Mouse (Mus musculus) cerebellum, adult 2 months (tissue): ENCODE data around the gene Aff3. TPM values are rescaled to one million over a fixed set of nuclear protein-coding genes. Genes with fewer than 3 reads are reported as not detected.

Experiments
- DNase-seq, 2 experiments: peaks; one replicate each; pipeline ENCODE4 v3.0.0; 2021
- H3K27ac ChIP-seq: fragments of 200-500 bp; 2 replicates; pipeline ENCODE4 v1.5.1; 2012; ENCODE audit warnings: low read length, control low read depth, inconsistent platforms; ENCODE audit not compliant: insufficient read depth
- H3K27me3 ChIP-seq: fragments of 200-500 bp; 2 replicates; pipeline ENCODE4 v1.6.1; 2012; ENCODE audit warnings: inconsistent platforms, mild to moderate bottlenecking, low read length, moderate library complexity; ENCODE audit not compliant: control insufficient read depth, insufficient read depth
- H3K4me1 ChIP-seq: fragments of 200-500 bp; 2 replicates; pipeline ENCODE4 v1.6.1; 2011; ENCODE audit warnings: low read length; ENCODE audit not compliant: control insufficient read depth, insufficient read depth
- H3K4me3 ChIP-seq: fragments of 200-500 bp; replicated peaks from 2 replicates; pipeline ENCODE3; 2011; ENCODE audit warnings: mild to moderate bottlenecking, low read depth, low read length, control low read depth; ENCODE audit not compliant: insufficient read depth
- CTCF ChIP-seq: fragments of 200-500 bp; IDR thresholded peaks from 2 replicates; pipeline ENCODE4 v1.5.1; 2011; ENCODE audit warnings: low read depth, mild to moderate bottlenecking, control low read depth, low read length, moderate library complexity, borderline replicate concordance; ENCODE audit not compliant: insufficient read depth
- POLR2A ChIP-seq: fragments of 200-500 bp; IDR thresholded peaks from 2 replicates; pipeline ENCODE4 v1.6.1; 2011; ENCODE audit warnings: low read length, control low read depth, borderline replicate concordance; ENCODE audit not compliant: insufficient read depth
- WGBS: fragments of 180-500 bp; shearing (Covaris S2); methylation state at CpG from one replicate; pipeline ENCODE4 v1.1.7; 2018; 5-methylcytosine and 5-hydroxymethylcytosine counted together
- polyA plus RNA-seq: library from polyadenylated mRNA; depleted of rRNA; stranded (reverse); fragments of >200 nt; gene quantifications from 2 replicates; pipeline ENCODE4 v1.2.3, GENCODE M21; 2012

Gene Aff3
- polyA plus RNA-seq, 1 experiment, result 19.8 TPM

DNA sequence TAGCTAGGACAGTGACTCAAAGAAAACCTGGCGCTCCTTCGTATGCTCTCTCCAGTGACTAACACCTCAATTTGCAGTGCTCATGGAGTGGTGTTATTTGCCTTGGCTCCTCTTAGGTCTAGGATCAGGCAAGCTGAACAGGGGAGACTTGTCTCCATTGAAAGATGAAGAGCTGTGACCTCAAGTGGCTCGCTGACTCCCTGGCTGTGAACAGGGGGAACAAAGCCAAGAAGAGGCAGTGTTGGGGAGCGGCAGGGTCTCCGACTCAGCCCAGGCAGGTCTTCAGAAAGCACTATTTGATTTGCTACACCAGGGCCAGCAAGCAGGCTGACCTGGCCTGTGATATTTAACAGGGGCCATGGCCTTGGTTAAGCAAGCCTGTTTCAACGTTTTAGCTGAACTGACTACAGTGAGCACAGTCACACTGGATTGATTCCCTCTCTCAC lies 423.5 kb downstream of the Aff3 start:
- H3K4me1 ChIP-seq, result peaks cover 10% of the 10 kb centered on the region
- 79% methylated on average over 6 of the region's 6 CpGs for WGBS
- no peak overlapping the region for H3K4me3 ChIP-seq
- TF ChIP-seq POLR2A (no peak), CTCF (no peak)
- H3K27ac ChIP-seq, result no peak overlapping the region
- DNase-seq, result peak in 1 of 2 experiments; percentile 9
- no peaks in the 10 kb centered on the region for H3K27me3 ChIP-seq

DNA sequence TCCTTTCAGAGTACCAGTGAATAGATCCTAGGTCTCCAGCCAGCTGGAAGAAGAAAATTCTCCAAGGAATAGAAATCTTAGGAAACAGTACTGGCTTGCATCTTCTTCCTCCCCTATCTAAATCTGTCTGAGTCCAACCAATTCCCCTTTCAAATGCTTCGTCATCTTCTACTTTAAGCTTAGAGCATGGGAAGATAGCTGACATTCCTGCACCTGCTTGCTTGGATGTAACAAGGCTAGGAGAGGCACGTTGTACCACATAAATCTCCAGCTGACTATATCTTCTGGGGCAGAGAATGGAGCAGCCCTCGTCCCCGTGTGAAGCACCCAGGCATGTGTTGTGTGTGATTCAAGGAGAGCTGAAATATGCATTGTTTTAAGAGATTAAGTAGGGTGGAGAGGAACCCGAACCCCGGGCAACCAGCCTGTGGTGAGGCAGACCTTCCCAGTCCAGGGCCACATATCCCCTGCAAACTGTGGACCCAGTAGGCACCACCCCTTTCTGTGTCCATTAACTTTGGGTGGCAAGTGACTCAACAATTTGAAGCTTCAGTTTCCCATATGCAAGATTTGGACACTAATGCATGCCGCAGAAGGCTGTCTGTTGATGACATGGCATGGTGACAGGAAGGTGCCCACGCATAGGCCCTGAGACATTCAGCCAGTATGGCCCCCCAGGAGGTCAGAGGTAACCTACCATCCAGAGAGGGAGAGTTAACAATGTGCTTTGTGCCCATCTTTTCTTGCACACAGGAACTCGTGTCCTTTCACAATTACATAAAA lies 424.1 kb downstream of the Aff3 start:
- Histone ChIP-seq H3K27ac (no peak overlapping the region), H3K27me3 (no peaks in the 10 kb centered on the region), H3K4me3 (no peak overlapping the region), H3K4me1 (peaks cover 10% of the 10 kb centered on the region)
- TF ChIP-seq CTCF (no peak), POLR2A (no peak)
- no peak for DNase-seq
- WGBS, result 74% methylated on average over 9 of the region's 9 CpGs

DNA sequence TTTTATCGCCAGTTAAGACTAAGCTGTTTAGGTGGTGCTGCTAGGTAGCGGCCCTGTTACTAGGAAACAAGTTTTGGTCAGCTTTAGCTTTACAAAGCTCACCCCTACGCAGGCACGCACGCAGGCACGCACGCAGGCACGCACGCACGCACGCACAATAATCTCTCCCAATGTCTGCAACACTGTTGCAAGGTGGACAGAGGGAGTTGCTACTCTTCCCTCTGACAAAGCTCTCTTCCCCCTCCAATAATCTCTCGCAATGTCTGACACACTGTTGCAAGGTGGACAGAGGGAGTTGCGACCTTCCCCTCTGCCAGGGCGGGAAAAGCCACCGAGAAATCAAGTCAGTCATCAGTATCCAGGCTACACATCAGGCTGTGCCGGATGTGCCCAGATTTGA lies 425.2 kb downstream of the Aff3 start:
- Histone ChIP-seq H3K4me1 (peaks cover 10% of the 10 kb centered on the region), H3K4me3 (no peak overlapping the region), H3K27me3 (no peaks in the 10 kb centered on the region), H3K27ac (no peak overlapping the region)
- WGBS, result 94% methylated on average over 16 of the region's 16 CpGs
- no peak for TF ChIP-seq CTCF
- no peak for TF ChIP-seq POLR2A
- no peak for DNase-seq

DNA sequence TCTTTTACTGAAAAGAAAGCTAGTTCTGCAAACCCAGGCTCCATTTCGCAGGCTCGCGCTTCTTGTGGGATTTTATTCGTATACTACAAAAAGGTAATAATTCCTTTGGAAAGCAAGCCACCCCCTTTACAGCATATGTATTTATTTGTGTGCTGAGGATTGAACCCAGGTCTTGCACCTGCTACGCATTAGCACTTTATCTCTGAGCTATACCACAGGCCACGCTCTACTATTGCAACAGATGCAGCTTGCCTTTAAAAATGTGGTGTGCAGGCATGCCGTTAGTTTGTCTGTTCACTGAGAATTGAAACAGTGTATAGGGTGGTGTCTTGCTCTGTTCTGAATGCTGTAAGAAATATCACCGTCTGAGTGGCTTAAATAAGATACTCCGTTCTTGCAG lies 426.9 kb downstream of the Aff3 start:
- no peak for DNase-seq
- Histone ChIP-seq H3K4me1 (peaks cover 10% of the 10 kb centered on the region), H3K27me3 (no peaks in the 10 kb centered on the region), H3K27ac (no peak overlapping the region), H3K4me3 (no peak overlapping the region)
- WGBS, result 96% methylated on average over 9 of the region's 9 CpGs
- TF ChIP-seq POLR2A (no peak), CTCF (no peak)

DNA sequence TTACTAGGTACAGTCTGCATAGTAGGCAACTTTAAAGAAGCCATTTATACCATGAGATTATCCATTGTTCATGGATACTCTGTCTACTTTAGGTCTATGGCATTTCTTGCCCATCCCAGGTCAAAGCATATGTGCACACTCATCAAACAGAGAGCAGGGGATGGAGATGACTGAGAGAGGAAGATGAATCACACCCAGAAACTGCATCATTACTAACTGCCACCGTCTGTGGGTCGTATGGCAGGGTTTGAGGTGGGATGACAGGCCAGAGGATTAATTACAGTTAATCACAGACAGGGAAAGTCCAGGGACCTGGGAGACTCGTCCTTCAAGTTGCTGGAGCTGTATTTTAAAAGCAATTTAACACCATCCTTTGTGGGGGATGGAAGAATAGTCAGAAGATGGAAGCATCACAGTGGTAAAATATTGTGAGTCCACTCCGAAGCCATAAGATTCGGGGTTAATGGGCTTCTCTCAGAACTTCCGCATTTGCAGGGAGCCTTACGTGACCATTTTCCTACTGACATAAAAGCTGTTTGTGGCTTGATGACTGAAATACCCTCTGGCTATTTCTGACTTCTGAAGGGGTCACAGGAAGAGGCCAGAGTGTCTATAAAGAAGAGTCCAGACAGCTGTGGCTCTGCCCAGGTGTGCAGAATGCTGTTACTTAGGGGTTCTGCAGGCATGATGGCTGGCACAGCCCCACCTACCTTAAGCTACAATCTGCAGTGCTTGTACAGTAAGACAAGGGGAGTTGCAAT lies 427.5 kb downstream of the Aff3 start:
- no peak overlapping the region for H3K27ac ChIP-seq
- DNase-seq, result no peak
- H3K4me1 ChIP-seq, result peaks cover 10% of the 10 kb centered on the region
- H3K4me3 ChIP-seq, result no peak overlapping the region
- no peak for TF ChIP-seq CTCF
- TF ChIP-seq POLR2A, result no peak
- 91% methylated on average over 7 of the region's 7 CpGs for WGBS
- no peaks in the 10 kb centered on the region for H3K27me3 ChIP-seq

DNA sequence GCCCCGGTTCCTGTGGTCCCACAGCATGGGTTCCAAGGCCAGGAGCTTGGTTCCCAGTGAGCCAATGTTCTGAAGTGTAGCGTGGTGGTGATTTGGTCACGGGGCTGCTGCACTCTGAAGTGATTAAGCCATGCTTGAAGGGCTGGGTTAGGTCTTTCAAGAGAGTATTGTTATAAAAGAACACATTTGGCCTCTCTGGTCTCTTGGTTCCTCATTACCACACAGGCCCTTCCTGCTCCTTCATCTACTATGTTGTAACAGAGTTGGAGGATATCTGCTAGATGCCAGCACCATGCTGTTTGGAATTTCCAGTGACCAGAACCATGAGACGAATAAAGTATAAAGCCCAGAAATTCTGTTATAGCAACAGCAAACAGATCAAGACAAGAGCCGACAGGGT lies 431.6 kb downstream of the Aff3 start:
- DNase-seq, result no peak
- Histone ChIP-seq H3K4me3 (no peak overlapping the region), H3K4me1 (no peaks in the 10 kb centered on the region), H3K27me3 (no peaks in the 10 kb centered on the region), H3K27ac (no peak overlapping the region)
- WGBS, result 89% methylated on average over 5 of the region's 5 CpGs
- TF ChIP-seq CTCF (no peak), POLR2A (no peak)

DNA sequence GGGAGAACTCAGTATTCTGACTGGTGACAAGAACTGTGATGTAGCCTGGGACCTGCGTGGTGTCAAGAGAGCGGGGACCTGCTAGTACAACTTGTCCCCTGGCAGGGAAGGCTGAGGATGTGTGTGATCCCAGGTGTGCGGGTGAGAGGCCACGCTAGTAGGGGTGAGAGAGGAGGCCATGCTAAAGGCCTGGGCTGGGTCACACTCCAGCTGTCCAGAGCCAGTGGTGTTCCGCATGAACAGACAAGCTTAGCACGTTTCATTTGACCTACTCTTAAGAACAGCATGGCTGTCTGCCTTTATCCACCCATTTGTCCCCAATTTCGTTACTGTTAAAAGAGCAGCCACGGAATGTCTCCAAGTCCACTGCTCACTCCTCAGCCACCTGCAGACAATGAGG lies 434.7 kb downstream of the Aff3 start:
- no peak for DNase-seq
- Histone ChIP-seq H3K27me3 (no peaks in the 10 kb centered on the region), H3K27ac (no peak overlapping the region), H3K4me1 (no peaks in the 10 kb centered on the region), H3K4me3 (no peak overlapping the region)
- TF ChIP-seq POLR2A, result no peak
- WGBS, result 81% methylated on average over 8 of the region's 8 CpGs

DNA sequence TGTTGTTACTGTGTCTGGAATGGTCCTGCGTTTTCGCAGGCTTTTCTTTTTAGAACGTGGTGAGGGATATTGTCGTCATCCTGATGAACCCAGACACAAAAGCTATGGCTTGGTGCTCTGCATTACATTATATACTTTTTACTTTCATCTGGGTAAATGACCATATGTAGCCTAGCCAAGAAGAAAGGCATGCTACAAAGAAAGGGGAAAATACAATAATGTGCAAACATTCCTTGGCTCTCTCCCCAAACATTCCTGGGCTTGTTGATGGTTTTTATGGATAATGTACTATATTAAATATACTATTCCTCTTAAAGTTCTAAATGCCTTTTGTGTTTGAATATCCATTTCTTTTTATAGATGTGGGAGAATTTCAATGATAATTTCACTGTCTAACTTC lies 435.9 kb downstream of the Aff3 start:
- H3K27ac ChIP-seq, result no peak overlapping the region
- no peaks in the 10 kb centered on the region for H3K27me3 ChIP-seq
- no peak for DNase-seq
- H3K4me1 ChIP-seq, result no peaks in the 10 kb centered on the region
- no peak overlapping the region for H3K4me3 ChIP-seq
- TF ChIP-seq CTCF, result no peak
- no peak for TF ChIP-seq POLR2A
- 92% methylated on average over 4 of the region's 4 CpGs for WGBS
